Mouse (Mus musculus): ENCODE results near the gene Tmem88. TPM values are rescaled to one million over a fixed set of nuclear protein-coding genes. Genes with fewer than 3 reads are reported as not detected.
"Not testable (repeated sequence)": the region's sequence is repeated elsewhere in the genome, so short reads cannot be mapped to it uniquely, and the experiment has no call there.

Gene Tmem88
- polyA plus RNA-seq, 1 experiment from 2014 or later: 4.7 TPM

DNA sequence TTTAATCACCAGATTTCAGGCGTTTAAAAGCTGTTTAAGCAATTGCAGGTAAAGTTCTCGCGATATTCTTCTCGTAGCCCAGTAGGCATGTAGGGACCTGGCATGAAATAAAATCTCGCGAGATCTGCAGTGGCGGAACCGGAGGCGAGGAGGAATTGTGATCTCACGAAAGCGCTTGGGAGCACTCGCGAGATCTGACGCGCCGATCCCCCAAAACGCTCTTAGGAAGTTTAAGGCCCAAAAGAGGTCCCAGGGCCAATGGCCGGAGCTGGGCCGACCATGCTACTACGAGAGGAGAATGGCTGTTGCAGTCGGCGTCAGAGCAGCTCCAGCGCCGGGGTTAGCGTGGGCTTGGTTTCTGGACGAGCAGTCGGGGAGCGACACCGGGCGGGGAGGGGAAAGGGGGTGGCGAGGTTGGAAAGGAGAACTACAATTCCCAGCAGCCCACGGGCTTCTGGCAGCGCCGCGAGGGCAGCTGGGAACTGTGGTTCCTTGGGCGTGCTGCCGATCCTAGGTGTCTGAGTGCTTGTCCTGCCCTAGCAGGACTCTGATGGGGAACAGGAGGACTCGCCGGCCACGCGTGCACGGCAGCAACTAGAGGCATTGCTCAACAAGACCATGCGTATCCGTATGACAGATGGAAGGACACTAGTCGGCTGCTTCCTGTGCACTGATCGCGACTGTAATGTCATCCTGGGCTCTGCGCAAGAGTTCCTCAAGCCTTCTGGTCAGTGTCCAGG lies 2.2 kb downstream of the Tmem88 start:
- H3K4me2 ChIP-seq (ENCODE audit: low read length): peak overlapping the region; percentile 73
- WGBS: 1% methylated on average over 42 of the region's 48 CpGs
- ATAC-seq (peak; percentile 93), DNase-seq (ENCODE audit: low spot score) (peak; percentile 100)
- peak overlapping the region; percentile 55 for H3K4me3 ChIP-seq (ENCODE audit: low read depth, low read length)
- H3K36me3 ChIP-seq (ENCODE audit: control insufficient read depth, insufficient read depth, low read length): peaks cover 27% of the 10 kb centered on the region
- 0 out of 2 replicates have a peak, but pooled peaks cover 4% of the 10 kb centered on the region for H3K27me3 ChIP-seq (replicated peaks; ENCODE audit: control insufficient read depth, insufficient read depth, low read length)
- peaks cover 11% of the 10 kb centered on the region for H3K4me1 ChIP-seq (ENCODE audit: control insufficient read depth, insufficient read depth, low read length)
- H3K9ac ChIP-seq (ENCODE audit: low read length): peak overlapping the region; percentile 73
- H3K27ac ChIP-seq (ENCODE audit: low read depth, low read length): peak overlapping the region; percentile 92
- no peaks in the 10 kb centered on the region for H3K9me3 ChIP-seq (replicated peaks; ENCODE audit: control insufficient read depth, low read length)

DNA sequence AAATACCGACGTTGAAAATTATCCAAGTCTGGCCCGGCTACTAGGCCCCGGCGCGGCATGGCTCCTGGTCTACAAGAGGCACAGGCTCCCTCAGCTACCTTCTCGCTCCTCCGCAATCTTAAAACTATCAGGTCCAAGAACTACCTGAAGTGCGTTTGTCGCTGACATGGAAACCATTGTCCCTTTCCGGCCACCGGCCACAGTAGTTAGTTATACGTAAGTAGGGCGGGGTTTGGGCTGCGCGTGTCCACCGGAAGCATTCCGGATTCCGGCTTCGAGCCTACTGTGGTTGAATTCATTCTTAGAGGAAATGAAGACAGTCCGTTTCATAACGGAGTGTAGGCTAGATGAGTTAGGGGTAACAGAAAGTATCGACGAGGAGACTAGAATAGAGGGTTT lies 2.8 kb downstream of the Tmem88 start, which contains the start of the genes Naa38 and Cyb5d1:
TSS of gene Naa38 (plus strand) at position 253 of the 399 bp plus-strand sequence.
TSS of gene Cyb5d1 (minus strand) at position 397 of the 399 bp plus-strand sequence.
- peak; percentile 81 for ATAC-seq
- peak; percentile 95 for DNase-seq (ENCODE audit: low spot score)
- under 1% methylated on average over 20 of the region's 24 CpGs for WGBS
- peak within 1 kb of the TSS; percentile 92 for H3K27ac ChIP-seq (ENCODE audit: low read depth, low read length)
- peaks cover 11% of the 10 kb centered on the region for H3K4me1 ChIP-seq (ENCODE audit: control insufficient read depth, insufficient read depth, low read length)
- H3K9ac ChIP-seq (ENCODE audit: low read length): peak within 1 kb of the TSS; percentile 73
- not testable (repeated sequence) for H3K27me3 ChIP-seq (replicated peaks; ENCODE audit: control insufficient read depth, insufficient read depth, low read length); H3K9me3 ChIP-seq (replicated peaks; ENCODE audit: control insufficient read depth, low read length)
- peak within 1 kb of the TSS; percentile 73 for H3K4me2 ChIP-seq (ENCODE audit: low read length)
- peaks cover 22% of the 10 kb centered on the region for H3K36me3 ChIP-seq (ENCODE audit: control insufficient read depth, insufficient read depth, low read length)
- peak within 1 kb of the TSS; percentile 55 for H3K4me3 ChIP-seq (ENCODE audit: low read depth, low read length)

DNA sequence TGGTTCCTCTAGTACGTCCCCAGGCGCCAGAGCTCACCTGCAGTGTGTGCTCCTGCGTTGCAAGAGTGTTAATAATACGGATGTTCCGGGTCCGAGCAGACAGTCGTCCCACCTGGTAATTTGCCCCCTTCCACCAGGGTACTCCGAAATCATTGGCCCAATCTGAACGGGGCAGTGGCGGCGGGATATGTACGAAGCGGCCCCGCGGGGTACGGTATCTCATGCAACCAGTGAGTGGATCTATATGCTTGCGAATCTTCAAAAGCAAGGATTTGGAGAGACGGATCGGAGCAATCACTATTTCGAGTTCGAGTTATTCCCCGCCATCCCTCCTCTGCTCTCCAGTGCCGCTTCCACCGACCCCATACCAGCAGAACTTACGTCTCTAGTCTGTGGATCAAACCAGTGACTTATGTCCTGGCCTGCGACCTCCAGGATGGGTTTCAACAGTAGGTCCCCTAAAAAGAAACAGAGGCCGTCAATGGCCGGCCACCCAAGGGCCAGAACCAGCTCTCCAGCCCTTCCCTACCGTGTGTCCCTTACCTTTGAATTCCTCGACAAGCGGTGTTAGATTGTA lies 3.4 kb downstream of the Tmem88 start:
- Histone ChIP-seq H3K4me3 (ENCODE audit: low read depth, low read length) (peak overlapping the region; percentile 55), H3K4me1 (ENCODE audit: control insufficient read depth, insufficient read depth, low read length) (peaks cover 11% of the 10 kb centered on the region), H3K4me2 (ENCODE audit: low read length) (peak overlapping the region; percentile 73), H3K36me3 (ENCODE audit: control insufficient read depth, insufficient read depth, low read length) (peaks cover 16% of the 10 kb centered on the region), H3K9ac (ENCODE audit: low read length) (peak overlapping the region; percentile 73)
- H3K27ac ChIP-seq (ENCODE audit: low read depth, low read length); H3K9me3 ChIP-seq (replicated peaks; ENCODE audit: control insufficient read depth, low read length); DNase-seq (ENCODE audit: low spot score); H3K27me3 ChIP-seq (replicated peaks; ENCODE audit: control insufficient read depth, insufficient read depth, low read length); ATAC-seq: not testable (repeated sequence)
- WGBS: 2% methylated on average over 31 of the region's 31 CpGs

DNA sequence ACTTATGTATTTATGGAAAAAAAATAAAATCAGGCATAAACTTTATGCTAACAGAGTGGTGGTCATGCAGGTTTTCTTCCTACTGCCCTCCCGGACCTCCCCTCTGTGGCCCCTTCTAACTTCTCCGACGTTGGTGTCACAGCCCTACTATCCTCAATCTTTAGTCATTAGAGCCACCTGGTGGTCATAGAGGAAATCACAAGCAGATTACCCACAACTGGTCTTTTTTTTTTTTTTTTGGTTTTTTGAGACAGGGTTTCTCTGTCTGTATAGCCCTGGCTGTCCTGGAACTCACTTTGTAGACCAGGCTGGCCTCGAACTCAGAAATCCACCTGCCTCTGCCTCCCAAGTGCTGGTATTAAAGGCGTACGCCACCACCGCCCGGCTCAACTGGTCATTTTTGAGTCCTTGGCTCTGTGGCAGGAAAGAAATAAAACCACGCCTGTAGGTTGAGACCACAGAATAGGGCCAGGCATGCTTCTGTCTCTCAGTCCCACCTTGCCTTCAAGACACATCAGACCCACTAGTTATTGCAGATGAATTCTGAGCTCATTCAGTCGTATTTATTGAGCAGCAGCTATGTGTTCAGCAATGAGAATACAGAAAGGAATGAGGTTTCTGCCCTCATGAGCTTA lies 7.5 kb downstream of the Tmem88 start:
- DNase-seq (ENCODE audit: low spot score) (peak; percentile 91), ATAC-seq (peak; percentile 41; the same call in 1 of the 2 replicates)
- 46% methylated on average over 10 of the region's 10 CpGs for WGBS
- H3K9me3 ChIP-seq (replicated peaks; ENCODE audit: control insufficient read depth, low read length): no peaks in the 10 kb centered on the region
- H3K9ac ChIP-seq (ENCODE audit: low read length): no peak overlapping the region
- no peaks in the 10 kb centered on the region for H3K27me3 ChIP-seq (replicated peaks; ENCODE audit: control insufficient read depth, insufficient read depth, low read length)
- H3K4me3 ChIP-seq (ENCODE audit: low read depth, low read length): no peak overlapping the region
- H3K36me3 ChIP-seq (ENCODE audit: control insufficient read depth, insufficient read depth, low read length): no peaks in the 10 kb centered on the region
- no peak overlapping the region for H3K4me2 ChIP-seq (ENCODE audit: low read length)
- H3K27ac ChIP-seq (ENCODE audit: low read depth, low read length): no peak overlapping the region
- peaks cover 3% of the 10 kb centered on the region for H3K4me1 ChIP-seq (ENCODE audit: control insufficient read depth, insufficient read depth, low read length)

DNA sequence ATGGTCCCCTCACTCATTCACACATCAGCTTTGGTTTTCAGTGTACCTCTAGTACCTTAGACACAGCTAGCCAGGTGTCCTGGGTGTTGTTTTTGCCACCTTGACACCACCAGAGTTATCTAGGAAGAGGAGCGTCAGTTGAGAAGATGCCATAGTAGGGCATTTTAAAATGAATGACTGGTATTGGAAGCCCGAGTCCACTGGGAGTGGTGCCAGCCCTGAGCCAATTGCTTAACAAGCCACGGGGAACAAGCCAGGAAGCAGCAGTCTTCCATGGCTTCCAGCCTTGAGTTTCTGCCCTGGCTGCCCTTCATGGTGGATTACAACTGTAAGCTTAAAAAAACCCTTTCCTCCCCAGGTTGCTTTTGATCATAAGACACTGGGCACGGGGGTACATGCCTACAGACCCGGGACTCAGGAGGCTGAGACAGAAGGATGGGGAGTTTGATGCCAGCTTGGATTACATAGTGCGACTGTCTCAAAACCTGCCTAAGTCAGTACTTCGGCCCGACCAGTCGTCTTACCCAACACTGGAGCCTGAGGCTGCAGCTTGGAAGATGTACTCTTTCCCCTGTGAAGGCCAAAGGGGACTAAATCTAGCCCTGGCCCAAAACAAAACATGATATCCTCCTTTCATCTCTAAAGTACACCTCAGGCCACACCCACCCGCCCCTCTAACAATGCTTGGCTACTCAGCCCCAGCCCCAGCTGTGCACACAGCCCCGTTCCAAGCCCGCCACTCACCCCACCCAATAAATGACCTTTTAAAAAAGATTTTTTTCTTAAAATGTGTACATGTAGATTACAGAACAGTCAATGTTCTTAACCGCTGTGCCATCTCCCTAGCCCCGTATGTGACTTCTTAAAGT lies 8.3 kb downstream of the Tmem88 start:
- H3K9ac ChIP-seq (ENCODE audit: low read length): no peak overlapping the region
- no peak overlapping the region for H3K4me3 ChIP-seq (ENCODE audit: low read depth, low read length)
- DNase-seq (ENCODE audit: low spot score): no peak

DNA sequence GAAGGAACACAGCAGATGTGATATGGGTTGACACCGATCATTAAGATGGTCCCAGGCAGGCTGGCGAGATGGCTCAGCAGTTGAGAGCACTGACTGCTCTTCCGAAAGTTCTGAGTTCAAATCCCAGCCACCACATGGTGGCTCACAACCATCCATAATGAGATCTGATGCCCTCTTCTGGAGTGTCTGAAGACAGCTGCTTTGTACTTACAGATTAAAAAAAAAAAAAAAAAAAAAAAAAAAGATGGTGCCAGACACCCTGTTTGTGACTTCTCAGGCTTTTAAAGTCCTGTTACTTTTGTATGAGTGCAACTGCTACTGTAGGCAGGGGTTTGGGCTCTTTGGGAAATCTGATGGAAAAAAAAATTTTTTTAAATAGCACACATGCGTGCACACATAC lies 9.4 kb downstream of the Tmem88 start:
- WGBS: 96% methylated on average over 4 of the region's 4 CpGs
- Histone ChIP-seq H3K9ac (ENCODE audit: low read length) (no peak overlapping the region), H3K4me3 (ENCODE audit: low read depth, low read length) (no peak overlapping the region), H3K27ac (ENCODE audit: low read depth, low read length) (no peak overlapping the region), H3K36me3 (ENCODE audit: control insufficient read depth, insufficient read depth, low read length) (no peaks in the 10 kb centered on the region), H3K4me1 (ENCODE audit: control insufficient read depth, insufficient read depth, low read length) (no peaks in the 10 kb centered on the region), H3K9me3 (replicated peaks; ENCODE audit: control insufficient read depth, low read length) (no peaks in the 10 kb centered on the region), H3K27me3 (replicated peaks; ENCODE audit: control insufficient read depth, insufficient read depth, low read length) (no peaks in the 10 kb centered on the region), H3K4me2 (ENCODE audit: low read length) (no peak overlapping the region)
- DNase-seq (ENCODE audit: low spot score) (no peak), ATAC-seq (no peak)

More for the DNA sequence above, 8.3 kb downstream of the Tmem88 start:
- Histone ChIP-seq H3K4me2 (ENCODE audit: low read length) (no peak overlapping the region), H3K9me3 (replicated peaks; ENCODE audit: control insufficient read depth, low read length) (no peaks in the 10 kb centered on the region), H3K4me1 (ENCODE audit: control insufficient read depth, insufficient read depth, low read length) (peaks cover 3% of the 10 kb centered on the region), H3K36me3 (ENCODE audit: control insufficient read depth, insufficient read depth, low read length) (no peaks in the 10 kb centered on the region), H3K27ac (ENCODE audit: low read depth, low read length) (no peak overlapping the region), H3K27me3 (replicated peaks; ENCODE audit: control insufficient read depth, insufficient read depth, low read length) (no peaks in the 10 kb centered on the region)
- 64% methylated on average over 14 of the region's 14 CpGs for WGBS
- ATAC-seq: no peak

DNA sequence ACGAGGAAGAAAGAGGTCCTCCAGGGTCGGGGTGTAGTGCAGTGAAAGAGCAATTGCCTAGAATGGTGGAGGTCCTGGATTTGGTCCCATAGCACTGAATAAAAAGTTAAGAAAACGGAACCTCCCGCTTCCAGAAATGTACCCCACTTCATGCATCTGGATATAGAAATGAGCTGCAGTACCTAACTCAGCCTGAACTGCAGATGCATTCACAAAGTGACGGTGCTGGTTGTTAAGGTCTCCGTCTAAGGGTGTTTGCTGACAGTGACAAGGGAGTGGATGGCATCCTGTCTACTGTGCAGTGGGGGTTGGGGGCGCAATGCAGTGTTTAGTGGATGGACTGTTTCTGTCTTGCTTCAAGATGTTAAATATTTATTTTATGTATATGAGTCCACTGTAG lies 11.3 kb downstream of the Tmem88 start:
- Histone ChIP-seq H3K27ac (ENCODE audit: low read depth, low read length) (no peak overlapping the region), H3K4me1 (ENCODE audit: control insufficient read depth, insufficient read depth, low read length) (no peaks in the 10 kb centered on the region; the same call in 1 of the 2 replicates), H3K27me3 (replicated peaks; ENCODE audit: control insufficient read depth, insufficient read depth, low read length) (no peaks in the 10 kb centered on the region), H3K4me2 (ENCODE audit: low read length) (no peak overlapping the region), H3K9me3 (replicated peaks; ENCODE audit: control insufficient read depth, low read length) (no peaks in the 10 kb centered on the region), H3K4me3 (ENCODE audit: low read depth, low read length) (no peak overlapping the region), H3K36me3 (ENCODE audit: control insufficient read depth, insufficient read depth, low read length) (no peaks in the 10 kb centered on the region), H3K9ac (ENCODE audit: low read length) (no peak overlapping the region)
- ATAC-seq: no peak
- WGBS: 83% methylated on average over 7 of the region's 7 CpGs
- DNase-seq (ENCODE audit: low spot score): no peak

DNA sequence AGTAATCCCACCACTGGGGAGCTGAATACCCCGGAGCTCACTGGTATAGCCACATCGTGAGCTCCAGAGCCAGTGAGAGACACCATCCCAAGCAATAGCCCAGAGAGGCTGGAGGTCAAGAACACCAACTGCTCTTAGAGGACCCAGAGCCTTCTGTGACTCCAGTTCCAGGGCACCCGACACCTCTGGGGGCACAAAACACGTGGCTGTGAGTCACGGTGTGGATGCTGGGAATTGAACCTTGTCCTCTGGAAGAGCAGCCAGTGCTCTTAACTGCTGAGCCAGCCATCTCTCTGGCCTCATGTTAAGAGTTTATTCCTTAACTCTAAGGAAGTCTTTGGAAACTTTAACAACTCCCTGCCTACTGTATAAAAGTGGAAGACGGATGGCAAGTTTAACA lies 13.1 kb downstream of the Tmem88 start:
- Histone ChIP-seq H3K4me1 (ENCODE audit: control insufficient read depth, insufficient read depth, low read length) (no peaks in the 10 kb centered on the region; the same call in 1 of the 2 replicates), H3K9ac (ENCODE audit: low read length) (no peak overlapping the region), H3K4me3 (ENCODE audit: low read depth, low read length) (no peak overlapping the region), H3K9me3 (replicated peaks; ENCODE audit: control insufficient read depth, low read length) (no peaks in the 10 kb centered on the region), H3K36me3 (ENCODE audit: control insufficient read depth, insufficient read depth, low read length) (no peaks in the 10 kb centered on the region), H3K27ac (ENCODE audit: low read depth, low read length) (no peak overlapping the region), H3K27me3 (replicated peaks; ENCODE audit: control insufficient read depth, insufficient read depth, low read length) (no peaks in the 10 kb centered on the region), H3K4me2 (ENCODE audit: low read length) (no peak overlapping the region)
- WGBS: 82% methylated on average over 6 of the region's 6 CpGs
- DNase-seq (ENCODE audit: low spot score) (no peak), ATAC-seq (no peak)

Measured in forebrain, embryonic 14.5 days (tissue).